Mouse (Mus musculus) embryonic facial prominence, embryonic 15.5 days (tissue): Measurements from ENCODE around the gene Actr3. TPM values are rescaled to one million over a fixed set of nuclear protein-coding genes. Genes with fewer than 3 reads are reported as not detected.

ENCODE experiments used
- ATAC-seq: fragments of 200-750 bp; cut with Nextera tagmentation; 2 replicates; pipeline ENCODE4 v1.8.0; 2017; ENCODE audit warnings: low read depth, moderate TSS enrichment; ENCODE audit not compliant: insufficient number of reproducible peaks, low FRiP score, low TSS enrichment
- H3K27ac ChIP-seq: fragments of 300-500 bp; sonication (generic); replicated peaks from 2 replicates; pipeline ENCODE4 v1.5.1; 2015; ENCODE audit warnings: mild to moderate bottlenecking, inconsistent platforms
- H3K27me3 ChIP-seq: fragments of 300-500 bp; sonication (generic); 2 replicates; pipeline ENCODE4 v1.6.1; 2015; ENCODE audit warnings: inconsistent platforms
- H3K36me3 ChIP-seq: fragments of 300-500 bp; sonication (generic); 2 replicates; pipeline ENCODE4 v1.6.1; 2015; ENCODE audit warnings: mild to moderate bottlenecking, inconsistent platforms
- H3K4me1 ChIP-seq: fragments of 300-500 bp; sonication (generic); 2 replicates; pipeline ENCODE4 v1.6.1; 2015; ENCODE audit warnings: inconsistent platforms
- H3K4me2 ChIP-seq: fragments of 300-500 bp; sonication (generic); replicated peaks from 2 replicates; pipeline ENCODE4 v1.6.1; 2015; ENCODE audit warnings: mild to moderate bottlenecking, inconsistent platforms
- H3K4me3 ChIP-seq: fragments of 300-500 bp; sonication (generic); replicated peaks from 2 replicates; pipeline ENCODE4 v1.5.1; 2015; ENCODE audit warnings: mild to moderate bottlenecking, inconsistent platforms
- H3K9ac ChIP-seq: fragments of 300-500 bp; sonication (generic); 2 replicates; pipeline ENCODE4 v1.6.1; 2015; ENCODE audit warnings: inconsistent platforms
- H3K9me3 ChIP-seq: fragments of 300-500 bp; sonication (generic); replicated peaks from 2 replicates; pipeline ENCODE4 v1.6.1; 2016; ENCODE audit warnings: inconsistent platforms
- WGBS: fragments of 180-500 bp; shearing (Covaris S2); methylation state at CpG from one replicate; pipeline ENCODE4 v1.1.7; 2015; 5-methylcytosine and 5-hydroxymethylcytosine counted together
- polyA plus RNA-seq: library from polyadenylated mRNA; unstranded; fragments of >200 nt; fragmentation: Nextera tagmentation; extraction: Ambion mirVana; gene quantifications from 2 replicates; pipeline ENCODE4 v1.2.1, GENCODE M21; 2015

Actr3 gene
- polyA plus RNA-seq, 1 experiment from 2014 or later, result 241 TPM

DNA sequence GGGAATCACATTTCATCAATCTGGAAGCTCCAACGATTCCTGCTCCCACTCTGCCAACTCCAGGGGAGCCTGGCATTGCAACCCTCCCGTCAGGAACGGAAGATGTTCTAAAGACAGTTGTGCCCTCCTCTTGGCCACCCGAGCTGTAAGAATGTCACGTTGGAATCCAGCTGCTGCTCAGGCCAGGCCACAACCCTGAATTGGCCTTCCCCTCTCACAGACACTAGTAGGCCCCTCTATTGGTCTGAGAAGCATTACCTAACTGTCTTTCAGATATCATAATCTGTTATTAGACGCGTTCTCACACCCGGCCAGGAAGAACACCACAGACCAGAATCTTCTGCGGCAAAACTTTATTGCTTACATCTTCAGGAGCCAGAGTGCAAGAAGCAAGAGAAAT, 89.7 kb downstream of the Actr3 start:
- 92% methylated on average over 9 of the region's 9 CpGs for WGBS
- Histone ChIP-seq H3K4me2 (no peak overlapping the region), H3K27ac (no peak overlapping the region), H3K9me3 (0 out of 2 replicates have a peak, but pooled peaks cover 4% of the 10 kb centered on the region), H3K9ac (no peak overlapping the region), H3K27me3 (no peaks in the 10 kb centered on the region), H3K4me1 (no peaks in the 10 kb centered on the region), H3K4me3 (no peak overlapping the region), H3K36me3 (no peaks in the 10 kb centered on the region)
- no peak for ATAC-seq

DNA sequence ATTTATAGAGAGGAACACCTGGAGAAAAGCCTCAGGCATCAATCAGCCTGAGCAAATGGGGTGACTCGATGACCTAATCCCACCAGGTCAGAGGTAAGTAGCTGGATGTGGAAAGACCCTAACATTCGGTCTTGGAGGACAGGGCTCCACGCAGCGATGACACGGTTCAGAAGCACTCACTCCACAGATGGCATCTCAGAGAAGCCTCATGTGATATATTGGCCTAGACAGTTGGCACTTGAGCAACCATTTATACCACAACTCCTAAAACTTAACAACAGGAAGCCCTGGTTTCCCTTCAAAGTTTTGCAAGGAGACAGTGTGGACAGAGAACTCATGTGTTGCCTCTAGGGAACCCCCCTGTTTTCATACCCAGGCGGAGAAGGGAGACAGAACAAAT, 90.1 kb downstream of the Actr3 start:
- no peak for ATAC-seq
- no peak overlapping the region for H3K27ac ChIP-seq
- no peak overlapping the region for H3K4me2 ChIP-seq
- no peaks in the 10 kb centered on the region for H3K27me3 ChIP-seq
- no peaks in the 10 kb centered on the region for H3K4me1 ChIP-seq
- no peak overlapping the region for H3K9ac ChIP-seq
- H3K9me3 ChIP-seq, result 0 out of 2 replicates have a peak, but pooled peaks cover 4% of the 10 kb centered on the region
- H3K36me3 ChIP-seq, result no peaks in the 10 kb centered on the region
- H3K4me3 ChIP-seq, result no peak overlapping the region
- WGBS, result 89% methylated on average over 6 of the region's 6 CpGs

DNA sequence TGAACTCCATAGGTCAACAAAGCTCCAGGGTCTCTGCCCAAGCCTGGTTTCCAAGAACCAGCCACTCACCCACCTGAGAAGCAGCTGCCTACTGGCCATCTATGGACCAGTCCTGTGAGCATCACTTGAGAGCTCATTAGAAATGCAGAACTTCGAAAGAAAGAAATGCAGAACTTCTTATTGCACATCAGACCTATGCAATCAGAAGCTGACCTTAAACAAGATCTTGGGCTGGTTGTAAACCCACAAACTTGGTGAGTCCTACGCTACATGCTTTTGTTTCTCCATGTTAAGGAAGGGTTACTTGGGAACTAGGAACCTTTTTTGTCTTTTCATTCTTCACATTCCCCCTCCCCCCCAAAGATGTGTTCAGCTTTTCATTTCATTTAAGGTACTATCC, 92.4 kb downstream of the Actr3 start:
- Histone ChIP-seq H3K9me3 (0 out of 2 replicates have a peak, but pooled peaks cover 4% of the 10 kb centered on the region), H3K9ac (no peak overlapping the region), H3K4me2 (no peak overlapping the region), H3K36me3 (no peaks in the 10 kb centered on the region), H3K4me3 (no peak overlapping the region), H3K27ac (no peak overlapping the region), H3K27me3 (no peaks in the 10 kb centered on the region), H3K4me1 (no peaks in the 10 kb centered on the region)
- ATAC-seq, result no peak
- WGBS, result 72% methylated on average over 2 of the region's 2 CpGs

Other genes with a start within 250 kb of the Actr3 start
- 49.9 and 58.6 TPM in 2 replicates for gene Slc35f5, start 124.9 kb upstream of the Actr3 start, polyA plus RNA-seq
- gene Gpr39, start 241.3 kb upstream of the Actr3 start, polyA plus RNA-seq, result 0.11 and 0.20 TPM in 2 replicates